Mouse (Mus musculus): ENCODE measurements around the gene Rhot1. TPM values are rescaled to one million over a fixed set of nuclear protein-coding genes. Genes with fewer than 3 reads are reported as not detected.

Gene Rhot1
- polyA plus RNA-seq, 1 experiment from 2014 or later = 51.1 TPM

DNA sequence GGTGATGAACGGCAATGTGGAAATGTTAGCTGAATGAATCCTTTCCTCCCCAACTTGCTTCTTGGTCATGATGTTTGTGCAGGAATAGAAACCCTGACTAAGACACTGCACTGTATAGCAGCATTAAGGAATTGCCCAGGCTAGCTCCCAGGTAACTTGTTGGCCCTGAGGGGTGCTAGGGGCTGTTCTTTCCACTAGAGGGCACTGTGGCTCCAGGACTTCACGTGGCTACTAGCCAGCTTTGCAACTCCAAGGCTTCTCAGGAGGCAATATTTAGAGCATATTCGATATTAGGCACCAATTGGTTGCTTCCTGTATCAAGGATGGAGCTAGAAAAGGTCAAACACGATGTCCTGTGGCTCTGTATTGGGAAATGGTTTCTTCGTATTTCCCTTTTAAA lies 78.3 kb downstream of the Rhot1 start:
- Histone ChIP-seq H3K4me2 (ENCODE audit: low read length) (no peak overlapping the region), H3K9me3 (ENCODE audit: control insufficient read depth, low read length) (peaks cover 5% of the 10 kb centered on the region; the same call in 1 of the 2 replicates), H3K27ac (ENCODE audit: low read depth) (no peak overlapping the region), H3K4me1 (replicated peaks; ENCODE audit: control insufficient read depth, insufficient read depth, low read length) (peaks cover 7% of the 10 kb centered on the region; the same call in 1 of the 2 replicates), H3K9ac (ENCODE audit: low read length) (no peak overlapping the region), H3K4me3 (ENCODE audit: low read depth, low read length) (no peak overlapping the region), H3K36me3 (ENCODE audit: control insufficient read depth, insufficient read depth, low read length) (no peaks in the 10 kb centered on the region), H3K27me3 (replicated peaks; ENCODE audit: control insufficient read depth, insufficient read depth, low read length) (no peaks in the 10 kb centered on the region)
- ATAC-seq (replicated peaks; ENCODE audit: low FRiP score, low TSS enrichment, low read depth) (no peak), DNase-seq (ENCODE audit: low spot score) (peak; percentile 85)
- 18% methylated on average over 5 of the region's 5 CpGs for WGBS

GRCm38 (mm10) chr11:80289701-80290445 lies 81.1 kb downstream of the Rhot1 start:
- H3K4me2 ChIP-seq (ENCODE audit: low read length) = peak overlapping the region; percentile 47
- peak overlapping the region; percentile 51 for H3K27ac ChIP-seq (ENCODE audit: low read depth)
- no peaks in the 10 kb centered on the region for H3K36me3 ChIP-seq (ENCODE audit: control insufficient read depth, insufficient read depth, low read length)
- peak overlapping the region; percentile 18; the same call in 1 of the 2 replicates for H3K4me3 ChIP-seq (ENCODE audit: low read depth, low read length)
- H3K4me1 ChIP-seq (replicated peaks; ENCODE audit: control insufficient read depth, insufficient read depth, low read length) = peaks cover 7% of the 10 kb centered on the region; the same call in 1 of the 2 replicates
- WGBS = 1% methylated on average over 23 of the region's 23 CpGs
- DNase-seq (ENCODE audit: low spot score) = peak; percentile 82
- peaks cover 5% of the 10 kb centered on the region; the same call in 1 of the 2 replicates for H3K9me3 ChIP-seq (ENCODE audit: control insufficient read depth, low read length)
- no peak overlapping the region for H3K9ac ChIP-seq (ENCODE audit: low read length)
- peak; percentile 90 for ATAC-seq (replicated peaks; ENCODE audit: low FRiP score, low TSS enrichment, low read depth)
- H3K27me3 ChIP-seq (replicated peaks; ENCODE audit: control insufficient read depth, insufficient read depth, low read length) = peaks cover under 1% of the 10 kb centered on the region; the same call in 1 of the 2 replicates

GRCm38 (mm10) chr11:80291004-80291403 lies 82.2 kb downstream of the Rhot1 start:
- WGBS = 86% methylated on average over 2 of the region's 2 CpGs
- ATAC-seq (replicated peaks; ENCODE audit: low FRiP score, low TSS enrichment, low read depth) (no peak), DNase-seq (ENCODE audit: low spot score) (no peak)
- H3K9me3 ChIP-seq (ENCODE audit: control insufficient read depth, low read length) = peaks cover 5% of the 10 kb centered on the region; the same call in 1 of the 2 replicates
- no peak overlapping the region for H3K27ac ChIP-seq (ENCODE audit: low read depth)
- H3K4me3 ChIP-seq (ENCODE audit: low read depth, low read length) = no peak overlapping the region
- no peaks in the 10 kb centered on the region for H3K36me3 ChIP-seq (ENCODE audit: control insufficient read depth, insufficient read depth, low read length)
- no peak overlapping the region for H3K9ac ChIP-seq (ENCODE audit: low read length)
- no peak overlapping the region for H3K4me2 ChIP-seq (ENCODE audit: low read length)
- H3K4me1 ChIP-seq (replicated peaks; ENCODE audit: control insufficient read depth, insufficient read depth, low read length) = peaks cover 7% of the 10 kb centered on the region; the same call in 1 of the 2 replicates
- peaks cover 11% of the 10 kb centered on the region for H3K27me3 ChIP-seq (replicated peaks; ENCODE audit: control insufficient read depth, insufficient read depth, low read length)

- Histone ChIP-seq H3K9ac (ENCODE audit: low read length) (no peak overlapping the region), H3K9me3 (ENCODE audit: control insufficient read depth, low read length) (peaks cover 5% of the 10 kb centered on the region; the same call in 1 of the 2 replicates), H3K4me2 (ENCODE audit: low read length) (no peak overlapping the region), H3K4me1 (replicated peaks; ENCODE audit: control insufficient read depth, insufficient read depth, low read length) (peaks cover 7% of the 10 kb centered on the region; the same call in 1 of the 2 replicates), H3K27me3 (replicated peaks; ENCODE audit: control insufficient read depth, insufficient read depth, low read length) (peaks cover 16% of the 10 kb centered on the region), H3K36me3 (ENCODE audit: control insufficient read depth, insufficient read depth, low read length) (no peaks in the 10 kb centered on the region), H3K27ac (ENCODE audit: low read depth) (no peak overlapping the region), H3K4me3 (ENCODE audit: low read depth, low read length) (no peak overlapping the region)
- DNase-seq (ENCODE audit: low spot score) = no peak
- no peak for ATAC-seq (replicated peaks; ENCODE audit: low FRiP score, low TSS enrichment, low read depth)
- WGBS = 53% methylated on average over 7 of the region's 7 CpGs
Observed at GRCm38 (mm10) chr11:80292463-80292862, 83.6 kb downstream of the Rhot1 start.

GRCm38 (mm10) chr11:80295066-80295465 lies 86.2 kb downstream of the Rhot1 start:
- Histone ChIP-seq H3K9me3 (ENCODE audit: control insufficient read depth, low read length) (peaks cover 5% of the 10 kb centered on the region; the same call in 1 of the 2 replicates), H3K27ac (ENCODE audit: low read depth) (no peak overlapping the region), H3K4me3 (ENCODE audit: low read depth, low read length) (no peak overlapping the region), H3K36me3 (ENCODE audit: control insufficient read depth, insufficient read depth, low read length) (no peaks in the 10 kb centered on the region), H3K9ac (ENCODE audit: low read length) (no peak overlapping the region), H3K4me1 (replicated peaks; ENCODE audit: control insufficient read depth, insufficient read depth, low read length) (peaks cover 5% of the 10 kb centered on the region; the same call in 1 of the 2 replicates), H3K4me2 (ENCODE audit: low read length) (no peak overlapping the region), H3K27me3 (replicated peaks; ENCODE audit: control insufficient read depth, insufficient read depth, low read length) (peaks cover 33% of the 10 kb centered on the region)
- DNase-seq (ENCODE audit: low spot score) (no peak), ATAC-seq (replicated peaks; ENCODE audit: low FRiP score, low TSS enrichment, low read depth) (no peak)
- 16% methylated on average over 9 of the region's 9 CpGs for WGBS

DNA sequence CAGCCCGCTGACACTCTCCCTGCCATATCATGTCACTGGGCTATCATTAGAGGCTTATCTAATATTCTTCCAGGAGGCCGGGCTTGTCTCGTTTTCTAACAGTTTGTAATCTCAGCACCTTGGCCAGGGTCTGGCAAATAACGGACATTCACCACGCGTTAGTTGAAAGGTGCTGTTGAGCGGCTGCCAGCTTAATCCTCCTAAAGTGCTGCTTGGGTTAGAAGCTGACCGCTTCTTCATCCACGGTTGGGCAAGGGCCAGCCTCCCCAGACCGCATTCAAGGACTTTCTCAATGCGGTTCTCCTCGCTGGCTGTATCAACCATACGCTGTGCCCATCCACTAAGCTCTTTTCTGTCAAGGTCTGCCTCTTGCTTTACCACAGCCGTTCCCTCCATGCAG lies 87.0 kb downstream of the Rhot1 start:
- no peak for ATAC-seq (replicated peaks; ENCODE audit: low FRiP score, low TSS enrichment, low read depth)
- Histone ChIP-seq H3K9me3 (ENCODE audit: control insufficient read depth, low read length) (peaks cover 5% of the 10 kb centered on the region; the same call in 1 of the 2 replicates), H3K36me3 (ENCODE audit: control insufficient read depth, insufficient read depth, low read length) (no peaks in the 10 kb centered on the region), H3K27me3 (replicated peaks; ENCODE audit: control insufficient read depth, insufficient read depth, low read length) (peaks cover 39% of the 10 kb centered on the region), H3K4me3 (ENCODE audit: low read depth, low read length) (no peak overlapping the region), H3K9ac (ENCODE audit: low read length) (no peak overlapping the region), H3K4me1 (replicated peaks; ENCODE audit: control insufficient read depth, insufficient read depth, low read length) (peaks cover 8% of the 10 kb centered on the region; the same call in 1 of the 2 replicates), H3K4me2 (ENCODE audit: low read length) (no peak overlapping the region), H3K27ac (ENCODE audit: low read depth) (no peak overlapping the region)
- no peak for DNase-seq (ENCODE audit: low spot score)
- WGBS = 21% methylated on average over 14 of the region's 14 CpGs

- DNase-seq (ENCODE audit: low spot score) (no peak), ATAC-seq (replicated peaks; ENCODE audit: low FRiP score, low TSS enrichment, low read depth) (no peak)
- H3K4me1 ChIP-seq (replicated peaks; ENCODE audit: control insufficient read depth, insufficient read depth, low read length) = peaks cover 16% of the 10 kb centered on the region; the same call in 1 of the 2 replicates
- H3K36me3 ChIP-seq (ENCODE audit: control insufficient read depth, insufficient read depth, low read length) = no peaks in the 10 kb centered on the region
- H3K27ac ChIP-seq (ENCODE audit: low read depth) = no peak overlapping the region
- WGBS = 11% methylated on average over 12 of the region's 12 CpGs
- H3K27me3 ChIP-seq (replicated peaks; ENCODE audit: control insufficient read depth, insufficient read depth, low read length) = peaks cover 60% of the 10 kb centered on the region
- H3K4me3 ChIP-seq (ENCODE audit: low read depth, low read length) = no peak overlapping the region
- H3K9me3 ChIP-seq (ENCODE audit: control insufficient read depth, low read length) = 0 out of 2 replicates have a peak, but pooled peaks cover 2% of the 10 kb centered on the region
- peak overlapping the region; percentile 100 for H3K4me2 ChIP-seq (ENCODE audit: low read length)
- no peak overlapping the region for H3K9ac ChIP-seq (ENCODE audit: low read length)
Observed at GRCm38 (mm10) chr11:80299513-80300235, 90.9 kb downstream of the Rhot1 start.

DNA sequence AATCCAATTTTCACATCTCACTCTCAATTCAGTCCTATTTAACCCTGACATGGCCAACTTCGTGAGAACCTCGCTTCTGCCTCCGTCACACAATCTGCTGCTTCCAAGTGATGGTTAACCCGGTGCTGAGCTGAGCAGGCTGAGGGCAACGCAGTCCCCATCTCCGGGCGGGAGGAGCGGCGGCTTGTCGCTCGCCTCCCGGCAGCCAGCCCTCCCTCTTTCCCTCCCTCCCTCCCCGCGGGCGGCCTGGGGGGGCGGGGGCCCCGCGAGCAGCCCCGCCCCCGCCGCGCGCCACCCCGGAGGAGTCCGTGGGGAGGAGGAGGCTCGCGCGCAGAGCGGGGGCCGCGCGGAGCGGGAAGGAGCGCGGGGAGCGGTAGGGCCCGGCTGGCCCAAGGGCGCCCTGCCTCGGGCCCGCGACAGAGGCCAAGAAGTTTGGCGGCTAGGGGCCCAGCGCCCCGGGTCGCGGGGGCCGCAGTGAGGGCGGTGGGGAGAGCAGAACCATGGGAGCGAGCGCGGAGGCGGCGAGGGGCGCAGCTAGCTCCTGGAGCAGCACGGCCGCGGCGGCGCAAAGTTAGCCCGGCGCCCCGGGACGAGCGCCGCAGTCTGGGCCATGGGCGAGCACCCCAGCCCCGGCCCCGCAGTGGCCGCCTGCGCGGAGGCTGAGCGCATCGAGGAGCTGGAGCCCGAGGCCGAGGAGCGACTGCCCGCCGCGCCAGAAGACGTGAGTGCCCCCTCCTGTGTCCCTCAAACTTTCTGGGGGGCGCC lies 91.9 kb downstream of the Rhot1 start, which contains the start of gene Rhbdl3:
Gene Rhbdl3 (plus strand): TSS at position 362 of the 765 bp plus-strand sequence.
- H3K9me3 ChIP-seq (ENCODE audit: control insufficient read depth, low read length) = 0 out of 2 replicates have a peak, but pooled peaks cover 2% of the 10 kb centered on the region
- peak; percentile 75 for ATAC-seq (replicated peaks; ENCODE audit: low FRiP score, low TSS enrichment, low read depth)
- peak; percentile 78 for DNase-seq (ENCODE audit: low spot score)
- H3K4me2 ChIP-seq (ENCODE audit: low read length) = peak within 1 kb of the TSS; percentile 100
- H3K27me3 ChIP-seq (replicated peaks; ENCODE audit: control insufficient read depth, insufficient read depth, low read length) = peaks cover 52% of the 10 kb centered on the region
- H3K4me1 ChIP-seq (replicated peaks; ENCODE audit: control insufficient read depth, insufficient read depth, low read length) = peaks cover 16% of the 10 kb centered on the region; the same call in 1 of the 2 replicates
- H3K27ac ChIP-seq (ENCODE audit: low read depth) = no peak within 1 kb of the TSS
- peak within 1 kb of the TSS; percentile 36 for H3K9ac ChIP-seq (ENCODE audit: low read length)
- peak within 1 kb of the TSS; percentile 38 for H3K4me3 ChIP-seq (ENCODE audit: low read depth, low read length)
- no peaks in the 10 kb centered on the region for H3K36me3 ChIP-seq (ENCODE audit: control insufficient read depth, insufficient read depth, low read length)
- WGBS = 2% methylated on average over 64 of the region's 81 CpGs
